Mouse (Mus musculus) megakaryocyte, adult 5-6 weeks (primary cell): ENCODE results near the gene Pdzd2. TPM values are rescaled to one million over a fixed set of nuclear protein-coding genes. Genes with fewer than 3 reads are reported as not detected.
A peak's percentile ranks its signal among the peaks of the same experiment; 100 is the strongest.

Source experiments
- ATAC-seq: 2 replicates; pipeline ENCODE4 v1.8.0; 2016; ENCODE audit warnings: mild to moderate bottlenecking, inconsistent platforms; ENCODE audit not compliant: poor library complexity, severe bottlenecking
- total RNA-seq, 2 experiments: library from RNA; stranded (forward) in 1 of 2; stranded (reverse) in 1 of 2; fragments of 153-499, 151-499 nt in 1 of 2; fragments of 221-1000, 200-1000 nt in 1 of 2; gene quantifications; 2 replicates each; pipeline versions ENCODE4 v1.2.3 to v1.2.4; 2015 to 2017

Pdzd2 gene
- total RNA-seq, 2 experiments from 2014 or later = 0.22 to 0.59 TPM

DNA sequence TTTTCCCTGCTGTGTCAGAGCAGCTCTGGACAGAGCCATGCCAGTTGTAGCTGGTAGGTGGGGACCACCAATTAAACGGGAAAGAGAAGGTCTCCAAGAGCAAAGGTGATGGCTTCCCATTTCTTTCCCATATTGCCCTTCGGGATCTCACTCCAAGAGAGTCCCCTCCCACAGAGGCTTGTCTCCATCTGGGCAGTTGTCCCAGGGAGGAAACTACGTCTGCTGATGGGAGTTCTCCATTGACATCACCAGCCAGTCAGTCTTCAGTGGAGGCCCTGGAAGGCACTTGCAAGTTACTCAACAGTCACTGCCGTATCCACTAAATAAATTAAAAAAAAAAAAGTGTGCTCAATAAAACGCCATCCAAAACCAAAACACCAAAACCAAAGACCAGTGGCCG lies 194.1 kb downstream of the Pdzd2 start:
- ATAC-seq = no peak

- ATAC-seq = no peak
Measured at GRCm38 (mm10) chr15:12545220-12545619, 194.5 kb downstream of the Pdzd2 start.

- ATAC-seq = no peak
Measured at GRCm38 (mm10) chr15:12543686-12544325, 195.9 kb downstream of the Pdzd2 start.

DNA sequence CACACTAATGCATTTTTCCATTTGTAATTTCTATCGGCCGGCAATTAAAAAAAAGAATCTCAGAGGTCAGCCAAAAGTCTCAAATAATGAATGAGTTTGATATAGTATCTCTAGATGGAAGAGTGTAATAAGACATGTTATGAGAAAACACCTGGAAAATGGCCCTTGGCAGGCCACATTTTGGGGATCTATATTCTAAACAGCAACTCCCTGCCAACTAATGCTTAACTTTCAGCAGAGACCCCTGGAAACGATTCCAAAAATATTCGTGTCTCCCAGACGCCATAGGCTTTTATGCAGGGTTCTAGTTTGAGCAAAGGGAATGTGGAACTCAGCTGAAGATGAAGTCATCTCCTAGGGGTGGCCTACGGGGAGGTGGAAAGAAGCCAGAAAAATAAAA lies 197.4 kb downstream of the Pdzd2 start:
- ATAC-seq = no peak

- ATAC-seq = no peak
Measured at GRCm38 (mm10) chr15:12539618-12540302, 200.0 kb downstream of the Pdzd2 start.

DNA sequence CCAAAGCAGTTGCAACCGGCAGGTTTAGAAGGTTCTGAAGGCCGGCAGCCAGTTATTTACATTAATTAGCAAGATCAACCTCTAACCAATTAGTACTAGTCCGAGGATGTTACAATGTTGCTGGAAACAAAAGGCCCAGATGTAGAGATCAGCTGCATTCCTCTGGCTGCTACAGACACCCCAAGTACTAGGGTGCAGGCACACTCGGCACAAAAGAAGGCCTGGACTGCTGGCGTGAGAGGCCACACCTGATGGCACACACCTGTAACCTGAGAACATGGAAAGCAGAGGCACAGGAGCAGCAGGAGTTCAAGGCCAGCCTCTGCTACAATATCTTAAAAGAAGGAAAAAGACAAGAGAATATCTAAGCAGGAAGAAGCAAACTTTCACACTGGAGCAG lies 206.5 kb downstream of the Pdzd2 start:
- ATAC-seq = no peak

DNA sequence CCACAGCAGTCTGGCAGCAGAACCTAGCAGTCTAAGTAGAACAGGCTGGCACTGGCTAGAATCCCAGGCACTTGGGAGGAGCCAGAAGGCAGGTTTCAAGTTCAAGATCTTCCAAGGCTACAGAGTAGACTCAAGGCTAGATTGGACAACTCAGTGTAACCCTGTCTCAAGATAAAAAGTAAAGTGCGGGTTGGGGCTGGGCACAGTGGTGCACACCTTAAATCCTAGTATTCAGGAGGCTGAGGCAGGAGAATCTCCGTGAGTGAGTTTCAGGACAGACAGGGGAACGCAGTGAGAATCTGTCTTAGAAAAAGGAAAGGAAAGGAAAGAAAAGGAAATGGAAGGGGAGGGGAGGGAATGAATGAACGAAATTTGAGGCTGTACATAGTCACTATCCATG lies 207.2 kb downstream of the Pdzd2 start:
- no peak for ATAC-seq

DNA sequence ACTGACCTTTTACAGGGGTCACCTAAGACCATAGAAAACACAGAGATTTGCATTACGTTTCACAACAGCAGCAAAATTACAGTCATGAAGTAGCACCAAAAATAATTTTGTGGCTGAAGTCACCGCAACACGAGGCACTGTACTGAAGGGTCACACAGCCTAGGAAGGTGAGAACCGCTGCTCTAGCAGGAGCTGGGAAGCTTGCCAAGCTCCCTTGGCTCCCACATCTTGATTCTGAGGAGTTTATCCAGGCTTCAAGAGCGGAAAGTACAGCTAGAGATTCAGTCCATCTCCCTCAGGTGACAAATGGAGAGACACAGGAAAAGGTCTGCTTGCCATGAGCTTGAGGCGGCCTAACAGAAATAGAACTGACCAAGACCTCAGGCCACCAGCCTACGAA lies 216.9 kb downstream of the Pdzd2 start:
- ATAC-seq = no peak

DNA sequence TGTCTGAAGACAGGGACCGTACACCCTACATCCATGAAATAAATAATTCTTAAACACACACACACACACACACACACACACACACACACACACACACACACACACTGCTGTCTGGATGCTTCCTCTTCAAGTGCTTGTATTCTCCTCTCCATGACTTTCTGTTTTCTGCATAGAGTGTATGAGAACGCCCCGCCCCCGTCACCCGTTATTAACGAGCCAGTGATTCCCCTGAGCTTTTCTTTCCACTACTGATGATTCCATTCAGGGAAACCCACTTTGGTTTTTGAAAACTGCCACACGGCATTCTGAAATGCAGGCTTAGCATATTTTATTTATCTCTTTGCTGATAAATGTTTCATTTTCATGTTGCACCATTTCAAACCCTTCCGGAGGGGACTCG lies 219.4 kb downstream of the Pdzd2 start:
- no peak for ATAC-seq

DNA sequence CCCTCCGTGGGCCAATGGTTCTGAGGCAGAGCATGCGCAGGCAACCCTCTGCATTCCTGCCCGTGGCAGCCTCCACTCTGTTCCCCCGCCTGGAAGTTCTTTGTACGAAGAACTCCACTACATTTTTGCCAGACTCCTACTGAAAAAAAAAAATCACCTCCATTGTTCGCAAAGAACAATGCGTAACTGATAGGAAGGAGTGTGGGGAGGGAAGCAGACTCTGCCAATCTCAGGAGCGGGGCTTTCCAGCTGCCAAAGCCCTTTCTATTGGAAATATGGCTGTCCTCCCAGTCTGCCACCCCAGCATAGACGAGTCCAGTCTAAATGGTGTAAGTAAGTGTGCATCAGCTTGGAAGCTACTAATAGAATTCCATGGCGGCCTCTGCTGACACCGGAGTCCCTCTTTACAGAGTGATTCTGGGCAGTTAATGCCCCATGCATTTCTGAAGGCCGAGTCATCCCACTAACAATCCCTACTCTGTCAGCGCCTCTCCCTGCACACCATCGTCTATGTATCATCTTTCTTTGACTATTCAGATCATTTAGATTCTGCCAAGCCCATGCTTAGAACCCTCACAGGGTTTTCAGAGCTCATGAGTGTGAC lies 221.3 kb downstream of the Pdzd2 start:
- ATAC-seq = no peak

GRCm38 (mm10) chr15:12517314-12517813 lies 222.4 kb downstream of the Pdzd2 start:
- ATAC-seq = no peak

DNA sequence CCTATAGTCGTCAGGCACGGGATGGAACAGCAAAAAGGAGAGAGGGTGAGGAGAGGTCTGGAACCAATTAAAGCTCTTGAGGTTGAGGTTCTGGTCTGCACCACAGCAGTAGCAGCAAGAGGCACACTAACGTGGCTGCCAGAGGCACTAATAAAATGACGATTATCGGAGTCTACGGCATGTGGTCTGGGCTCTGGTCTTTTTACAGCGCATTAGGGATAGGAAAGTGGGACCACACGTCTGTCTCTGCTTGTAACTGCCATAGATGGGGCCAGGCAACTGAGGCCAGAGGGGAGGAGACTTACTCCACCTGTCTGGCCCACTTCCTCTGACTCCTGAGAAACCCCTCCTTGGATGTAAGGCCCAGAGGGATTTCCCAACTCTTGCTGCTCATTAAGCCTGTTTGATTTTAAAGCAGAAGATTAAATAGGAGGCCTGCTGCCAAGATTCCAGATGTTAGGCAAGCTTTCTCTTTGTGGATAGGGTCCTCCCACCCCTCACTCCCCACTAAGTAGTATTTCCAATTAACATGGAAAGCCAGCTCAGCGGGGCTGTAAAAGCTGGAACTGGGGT lies 224.4 kb downstream of the Pdzd2 start:
- no peak for ATAC-seq

- no peak for ATAC-seq
Measured at GRCm38 (mm10) chr15:12513526-12513925, 226.2 kb downstream of the Pdzd2 start.

DNA sequence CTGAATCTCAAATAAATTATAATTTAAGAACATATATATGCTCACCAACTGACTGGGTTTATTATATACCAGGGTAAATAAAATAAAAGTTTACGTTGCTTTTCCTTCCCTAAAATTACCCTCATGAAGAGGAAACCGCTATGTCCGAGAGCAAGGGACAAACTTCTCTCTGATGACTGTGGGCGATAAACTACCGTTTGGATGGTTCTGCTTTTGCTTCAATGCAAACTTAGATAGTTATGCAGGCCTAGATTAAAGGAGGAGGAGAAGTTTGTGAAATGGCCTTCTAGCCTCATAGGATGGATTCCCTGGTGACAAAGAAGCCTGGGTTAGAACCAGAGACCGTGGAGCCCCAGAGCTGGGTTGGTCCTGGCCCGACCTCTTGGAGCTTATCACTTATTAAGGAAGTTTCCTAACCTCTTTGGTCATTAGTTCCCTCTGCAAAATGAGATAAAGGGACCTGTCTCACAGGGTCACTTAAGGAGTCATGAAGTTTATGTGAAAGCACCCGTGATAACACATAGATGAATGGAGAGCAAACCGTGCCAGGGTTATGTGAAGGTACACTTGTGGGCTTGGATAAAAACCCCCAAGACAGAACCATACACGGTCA lies 230.9 kb downstream of the Pdzd2 start:
- peak; percentile 82 for ATAC-seq

DNA sequence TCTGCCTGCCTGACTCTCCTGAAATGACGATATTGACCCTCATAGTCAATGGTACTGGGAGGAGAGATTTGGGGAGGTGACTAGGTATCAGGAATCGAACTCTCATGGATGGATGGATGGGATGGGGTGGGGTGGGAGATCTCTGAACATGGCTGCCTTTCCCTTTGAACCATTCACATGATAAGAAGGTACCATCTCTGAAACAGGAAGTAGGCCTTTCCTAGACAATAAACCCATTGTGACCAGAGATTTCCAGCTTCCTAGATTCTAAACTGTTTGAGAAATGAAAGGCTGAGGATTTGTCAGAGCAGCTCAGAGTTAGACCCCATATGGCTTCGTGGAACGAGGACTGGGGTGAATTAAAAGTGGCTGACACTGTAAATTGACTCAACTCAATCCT lies 232.2 kb downstream of the Pdzd2 start:
- ATAC-seq = no peak

DNA sequence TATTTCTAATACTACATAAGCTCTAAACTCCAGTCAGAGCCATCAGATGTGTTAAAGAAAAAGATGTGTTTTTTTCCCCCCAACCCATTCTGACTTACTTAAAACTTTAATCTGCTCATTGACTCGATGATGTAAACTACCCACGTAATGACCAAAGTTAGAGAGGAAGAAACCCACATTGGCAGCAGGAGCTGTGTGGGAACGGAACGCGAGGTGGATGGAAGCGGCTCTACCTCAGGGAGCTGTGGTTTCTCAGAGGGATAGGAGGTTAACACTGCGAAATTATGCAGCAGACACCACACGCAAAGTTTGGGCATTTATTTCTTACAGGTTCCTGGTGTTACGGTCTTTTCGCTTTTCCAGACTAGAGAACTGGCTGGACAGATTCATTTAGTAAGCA lies 233.2 kb downstream of the Pdzd2 start:
- ATAC-seq = no peak

DNA sequence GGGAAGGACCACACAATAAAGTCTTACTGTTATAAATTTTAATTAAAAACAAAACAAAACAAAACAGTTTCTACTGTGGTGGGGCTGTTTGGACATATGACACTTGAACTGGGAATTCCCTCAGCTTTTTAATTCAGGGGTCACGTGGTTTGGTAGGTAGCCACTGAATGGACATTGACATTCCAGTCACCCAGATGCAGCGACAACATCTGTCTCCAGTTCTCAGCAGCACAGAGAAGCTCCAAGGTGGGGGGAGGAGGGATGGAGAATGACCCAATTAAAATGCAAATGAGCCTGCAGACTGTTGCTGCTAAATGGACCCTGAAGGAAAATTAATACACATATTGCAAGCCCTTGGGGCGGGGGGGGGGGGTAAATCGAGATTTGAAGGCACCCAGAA lies 233.6 kb downstream of the Pdzd2 start:
- no peak for ATAC-seq

DNA sequence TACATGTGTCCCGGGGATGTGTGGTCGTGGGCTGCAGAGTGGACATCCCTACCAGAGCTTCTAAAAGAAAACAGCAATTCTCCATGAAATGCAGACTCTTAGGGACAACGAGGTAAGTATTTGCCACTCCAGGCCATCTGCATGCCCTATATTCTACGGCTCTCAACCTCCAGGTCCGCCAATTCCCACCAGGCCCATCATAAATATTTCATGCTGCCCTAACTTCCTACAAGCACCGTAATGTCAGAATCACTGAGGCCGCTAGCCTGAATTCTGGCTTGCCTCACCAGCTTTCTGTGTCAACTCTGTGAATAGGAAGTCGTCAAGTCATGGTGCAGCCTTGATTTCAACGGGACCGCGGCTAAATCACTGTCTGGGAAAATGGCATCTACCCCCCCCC lies 234.2 kb downstream of the Pdzd2 start:
- ATAC-seq = no peak

- no peak for ATAC-seq
Measured at GRCm38 (mm10) chr15:12503907-12504306, 235.8 kb downstream of the Pdzd2 start.

GRCm38 (mm10) chr15:12501924-12502548 lies 237.7 kb downstream of the Pdzd2 start:
- no peak for ATAC-seq

GRCm38 (mm10) chr15:12500674-12501073 lies 239.1 kb downstream of the Pdzd2 start:
- ATAC-seq = peak; percentile 87
